Mouse (Mus musculus): Measurements from ENCODE around the gene Mecp2. TPM values are rescaled to one million over a fixed set of nuclear protein-coding genes. Genes with fewer than 3 reads are reported as not detected.

The Mecp2 gene
- total and polyA plus RNA-seq, 3 experiments: 6.2 to 32.6 (median 27.0) TPM

DNA sequence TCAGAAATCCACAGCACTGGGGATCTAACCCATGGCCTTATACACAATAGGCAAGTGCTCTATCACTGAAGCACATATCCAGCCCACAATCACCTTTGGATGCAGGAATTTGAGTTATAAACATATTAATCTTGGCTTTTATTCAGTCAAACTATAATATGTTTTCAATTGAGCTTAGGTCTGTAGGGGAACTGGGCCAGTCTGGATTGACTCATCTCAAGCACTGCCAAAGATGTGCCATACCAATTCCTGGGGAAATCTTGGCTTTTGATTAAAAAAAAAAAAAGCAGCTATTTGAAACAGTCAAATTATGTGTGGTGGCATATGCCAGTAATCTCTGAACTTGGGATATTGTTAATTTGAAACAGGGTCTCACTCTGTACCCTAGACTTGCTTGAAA, 21.1 kb downstream of the Mecp2 start:
- Histone ChIP-seq H3K4me3 (no peak overlapping the region), H3K27me3 (ENCODE audit: control insufficient read depth, insufficient read depth, low read length) (no peaks in the 10 kb centered on the region), H3K79me2 (replicated peaks; ENCODE audit: control insufficient read depth, insufficient read depth, low read length) (no peaks in the 10 kb centered on the region), H3K4me1 (ENCODE audit: control insufficient read depth, insufficient read depth, low read length) (no peaks in the 10 kb centered on the region), H3K27ac (no peak overlapping the region), H3K9ac (ENCODE audit: low read depth, low read length) (no peak overlapping the region), H3K36me3 (ENCODE audit: control insufficient read depth, insufficient read depth, low read length) (no peaks in the 10 kb centered on the region)
- intact Hi-C loops (cut with DNase I): loop anchor here (2.0 kb wide), 1 partner anchor 299 kb away; no protein-coding TSS in a partner anchor
- no peak for TF ChIP-seq CTCF (IDR thresholded peaks at IDR 0.05)
- TF ChIP-seq EP300 (IDR thresholded peaks at IDR 0.05; ENCODE audit: insufficient read depth, low read depth, low read length): no peak
- TF ChIP-seq POLR2A (IDR thresholded peaks at IDR 0.05; ENCODE audit: insufficient read depth, low read depth, low read length): no peak
- DNase-seq: no peak

- Histone ChIP-seq H3K79me2 (replicated peaks; ENCODE audit: control insufficient read depth, insufficient read depth, low read length) (no peaks in the 10 kb centered on the region), H3K27me3 (ENCODE audit: control insufficient read depth, insufficient read depth, low read length) (no peaks in the 10 kb centered on the region), H3K4me3 (no peak overlapping the region), H3K9ac (ENCODE audit: low read depth, low read length) (no peak overlapping the region), H3K4me1 (ENCODE audit: control insufficient read depth, insufficient read depth, low read length) (no peaks in the 10 kb centered on the region), H3K27ac (no peak overlapping the region), H3K36me3 (ENCODE audit: control insufficient read depth, insufficient read depth, low read length) (no peaks in the 10 kb centered on the region)
- peak in 1 of 2 experiments; percentile 32 for DNase-seq
- TF ChIP-seq CTCF (IDR thresholded peaks at IDR 0.05) (no peak), EP300 (IDR thresholded peaks at IDR 0.05; ENCODE audit: insufficient read depth, low read depth, low read length) (no peak), POLR2A (IDR thresholded peaks at IDR 0.05; ENCODE audit: insufficient read depth, low read depth, low read length) (no peak)
- intact Hi-C loops (cut with DNase I): no loop called here
- 22% methylated on average over 3 of the region's 3 CpGs for WGBS
Observed at GRCm38 (mm10) chrX:74108747-74109146, 26.4 kb downstream of the Mecp2 start.

DNA sequence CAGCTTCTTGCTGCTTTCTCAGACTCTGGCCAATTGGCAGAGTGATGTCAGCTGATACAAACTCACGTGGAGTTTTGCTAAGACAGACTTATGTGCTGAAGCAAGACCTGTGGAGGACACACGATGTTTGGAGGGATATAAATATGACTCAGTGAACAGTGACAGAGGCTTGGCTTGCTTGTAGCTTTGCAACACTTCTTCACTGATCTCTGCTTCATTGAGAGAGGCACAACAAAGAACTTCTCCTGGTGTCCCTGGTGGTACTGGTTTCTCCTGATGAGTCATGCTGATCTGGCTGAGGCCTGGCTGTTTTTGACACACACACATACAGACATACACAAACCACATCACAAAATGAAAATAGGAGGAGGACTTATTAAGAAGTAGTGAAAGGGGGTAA, 29.2 kb downstream of the Mecp2 start:
- Histone ChIP-seq H3K4me3 (no peak overlapping the region), H3K9ac (ENCODE audit: low read depth, low read length) (no peak overlapping the region), H3K36me3 (ENCODE audit: control insufficient read depth, insufficient read depth, low read length) (no peaks in the 10 kb centered on the region), H3K27me3 (ENCODE audit: control insufficient read depth, insufficient read depth, low read length) (no peaks in the 10 kb centered on the region), H3K4me1 (ENCODE audit: control insufficient read depth, insufficient read depth, low read length) (no peaks in the 10 kb centered on the region), H3K27ac (no peak overlapping the region), H3K79me2 (replicated peaks; ENCODE audit: control insufficient read depth, insufficient read depth, low read length) (no peaks in the 10 kb centered on the region)
- no peak for DNase-seq
- WGBS: 43% methylated on average over 2 of the region's 2 CpGs
- TF ChIP-seq POLR2A (IDR thresholded peaks at IDR 0.05; ENCODE audit: insufficient read depth, low read depth, low read length) (no peak), EP300 (IDR thresholded peaks at IDR 0.05; ENCODE audit: insufficient read depth, low read depth, low read length) (no peak), CTCF (IDR thresholded peaks at IDR 0.05) (no peak)
- intact Hi-C loops (cut with DNase I): no loop called here

DNA sequence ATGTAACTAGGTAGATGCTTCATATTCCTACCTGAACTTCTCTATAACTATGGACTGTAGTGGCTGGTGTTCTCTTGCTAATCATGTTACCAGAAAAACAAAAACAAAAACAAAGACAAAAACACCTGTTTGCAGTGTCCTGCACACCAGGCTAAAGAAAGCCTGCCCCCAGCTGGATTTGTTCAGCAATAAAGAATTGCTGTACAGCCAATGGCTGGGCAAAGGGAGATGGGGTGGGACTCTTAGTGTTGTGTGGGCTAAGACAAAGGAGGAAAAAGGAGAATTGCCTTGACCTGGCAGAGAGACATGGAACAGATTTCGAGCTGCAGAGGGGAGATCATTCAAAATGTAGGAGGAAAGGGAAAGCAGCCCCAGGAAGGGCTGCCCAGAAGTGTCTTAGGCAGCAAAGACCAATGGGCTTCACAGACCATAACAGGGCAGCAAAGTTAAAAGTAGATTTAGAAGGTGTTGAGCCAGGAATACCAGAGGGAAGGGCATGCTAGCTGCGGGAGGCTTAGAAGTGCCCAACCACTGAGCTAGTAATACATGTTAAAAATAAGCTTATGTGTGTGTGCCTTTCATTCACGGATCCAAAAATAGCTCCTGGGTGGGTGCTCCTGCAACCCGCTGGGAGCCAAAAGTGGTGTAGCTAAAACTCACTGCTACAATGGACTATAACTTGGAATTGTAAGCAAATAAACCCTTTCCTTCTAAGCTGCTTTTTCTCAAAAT, 31.5 kb downstream of the Mecp2 start:
- Histone ChIP-seq H3K79me2 (replicated peaks; ENCODE audit: control insufficient read depth, insufficient read depth, low read length) (no peaks in the 10 kb centered on the region), H3K4me3 (no peak overlapping the region), H3K27ac (peak overlapping the region; percentile 81), H3K27me3 (ENCODE audit: control insufficient read depth, insufficient read depth, low read length) (no peaks in the 10 kb centered on the region), H3K9ac (ENCODE audit: low read depth, low read length) (no peak overlapping the region), H3K4me1 (ENCODE audit: control insufficient read depth, insufficient read depth, low read length) (no peaks in the 10 kb centered on the region), H3K36me3 (ENCODE audit: control insufficient read depth, insufficient read depth, low read length) (no peaks in the 10 kb centered on the region)
- WGBS: 31% methylated on average over 4 of the region's 4 CpGs
- DNase-seq: peak in 1 of 2 experiments; percentile 19
- intact Hi-C loops (cut with DNase I): loop anchor here (5.0 kb wide), 1 partner anchor 136 kb away; the partner anchor contains the start of gene Hcfc1
- TF ChIP-seq EP300 (IDR thresholded peaks at IDR 0.05; ENCODE audit: insufficient read depth, low read depth, low read length) (no peak), CTCF (IDR thresholded peaks at IDR 0.05) (peak; percentile 56)

GRCm38 (mm10) chrX:74095130-74095529, 40.0 kb downstream of the Mecp2 start:
- H3K79me2 ChIP-seq (replicated peaks; ENCODE audit: control insufficient read depth, insufficient read depth, low read length): no peaks in the 10 kb centered on the region
- H3K36me3 ChIP-seq (ENCODE audit: control insufficient read depth, insufficient read depth, low read length): no peaks in the 10 kb centered on the region
- no peak for TF ChIP-seq POLR2A (IDR thresholded peaks at IDR 0.05; ENCODE audit: insufficient read depth, low read depth, low read length)
- TF ChIP-seq EP300 (IDR thresholded peaks at IDR 0.05; ENCODE audit: insufficient read depth, low read depth, low read length): no peak
- H3K27me3 ChIP-seq (ENCODE audit: control insufficient read depth, insufficient read depth, low read length): no peaks in the 10 kb centered on the region
- no peak overlapping the region for H3K9ac ChIP-seq (ENCODE audit: low read depth, low read length)
- intact Hi-C loops (cut with DNase I): no loop called here
- no peaks in the 10 kb centered on the region for H3K4me1 ChIP-seq (ENCODE audit: control insufficient read depth, insufficient read depth, low read length)
- no peak for DNase-seq
- H3K4me3 ChIP-seq: no peak overlapping the region
- WGBS: 66% methylated on average over 1 of the region's 1 CpGs
- no peak overlapping the region for H3K27ac ChIP-seq

DNA sequence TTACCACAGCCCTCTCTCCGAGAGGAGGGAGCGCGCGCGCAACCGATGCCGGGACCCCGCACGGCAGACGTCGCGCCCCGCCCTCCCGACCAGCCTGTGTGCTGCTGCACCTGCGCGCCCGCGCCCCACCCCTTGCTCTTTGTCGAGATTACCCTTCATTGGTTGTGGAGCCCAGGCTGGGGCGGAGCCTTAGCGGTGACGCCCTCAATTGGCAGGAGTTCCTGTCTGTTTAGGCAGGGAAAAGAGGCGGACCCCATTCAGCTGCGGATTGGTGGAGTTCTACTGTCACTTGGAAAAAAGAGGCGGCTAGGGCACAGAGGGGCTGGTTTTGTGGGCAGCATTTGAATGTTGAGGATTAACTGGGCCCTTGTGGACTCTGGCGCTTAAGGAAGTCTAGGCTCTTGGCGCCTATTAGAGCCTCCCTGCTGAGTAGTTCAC, 49.5 kb downstream of the Mecp2 start:
- intact Hi-C loops (cut with DNase I): loop anchor here (2.0 to 10.0 kb wide), 3 partner anchors 63 to 159 kb away; partner anchors contain the start of genes Flna, Hcfc1 and Irak1
- whole genome bisulfite sequencing: 4% methylated on average over 27 of the region's 27 CpGs
- no peaks in the 10 kb centered on the region for H3K27me3 ChIP-seq (ENCODE audit: control insufficient read depth, insufficient read depth, low read length)
- TF ChIP-seq POLR2A (IDR thresholded peaks at IDR 0.05; ENCODE audit: insufficient read depth, low read depth, low read length) (peak; percentile 66), CTCF (IDR thresholded peaks at IDR 0.05) (no peak)
- peaks cover 15% of the 10 kb centered on the region; the same call in 1 of the 2 replicates for H3K36me3 ChIP-seq (ENCODE audit: control insufficient read depth, insufficient read depth, low read length)
- DNase-seq: peak; percentile 95 to 98
- peaks cover 9% of the 10 kb centered on the region for H3K4me1 ChIP-seq (ENCODE audit: control insufficient read depth, insufficient read depth, low read length)
- peak overlapping the region; percentile 91 for H3K9ac ChIP-seq (ENCODE audit: low read depth, low read length)
- peak overlapping the region; percentile 95 for H3K27ac ChIP-seq
- H3K79me2 ChIP-seq (replicated peaks; ENCODE audit: control insufficient read depth, insufficient read depth, low read length): no peaks in the 10 kb centered on the region
- peak overlapping the region; percentile 68 for H3K4me3 ChIP-seq
